Mouse (Mus musculus): ENCODE data around the gene Luc7l2.
A peak's percentile ranks its signal among the peaks of the same experiment; 100 is the strongest.

Luc7l2 gene

DNA sequence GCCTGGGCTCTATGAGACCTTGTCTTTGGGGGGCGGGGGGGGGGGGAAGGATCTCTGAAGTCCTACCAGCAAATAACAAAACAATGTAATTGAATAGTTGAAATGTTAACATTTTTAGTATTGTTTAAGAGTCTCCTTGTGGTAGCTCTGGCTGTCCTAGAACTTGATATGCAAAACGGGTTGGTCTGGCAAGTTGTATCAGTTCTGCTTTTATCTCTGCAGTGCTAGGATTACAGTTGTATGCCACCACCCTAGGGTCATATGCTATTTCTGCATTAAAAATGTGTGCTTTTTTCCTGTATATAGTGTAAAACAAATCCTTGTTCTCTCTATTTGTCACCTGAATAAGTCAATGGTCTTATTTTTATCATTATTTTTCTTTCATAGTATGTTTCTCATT, 25.0 kb downstream of the Luc7l2 start:
- DNase-seq (ENCODE audit: low spot score): no peak

GRCm38 (mm10) chr6:38580112-38580857, 29.2 kb downstream of the Luc7l2 start:
- DNase-seq (ENCODE audit: low spot score): no peak

- DNase-seq (ENCODE audit: low spot score): no peak
Measured at GRCm38 (mm10) chr6:38581711-38582110, 30.6 kb downstream of the Luc7l2 start.

- DNase-seq (ENCODE audit: low spot score): no peak
Measured at GRCm38 (mm10) chr6:38597481-38597880, 46.3 kb downstream of the Luc7l2 start.

GRCm38 (mm10) chr6:38609892-38610291, 58.8 kb downstream of the Luc7l2 start:
- no peak for DNase-seq (ENCODE audit: low spot score)

- DNase-seq (ENCODE audit: low spot score): no peak
Measured at GRCm38 (mm10) chr6:38622406-38622805, 71.3 kb downstream of the Luc7l2 start.

DNA sequence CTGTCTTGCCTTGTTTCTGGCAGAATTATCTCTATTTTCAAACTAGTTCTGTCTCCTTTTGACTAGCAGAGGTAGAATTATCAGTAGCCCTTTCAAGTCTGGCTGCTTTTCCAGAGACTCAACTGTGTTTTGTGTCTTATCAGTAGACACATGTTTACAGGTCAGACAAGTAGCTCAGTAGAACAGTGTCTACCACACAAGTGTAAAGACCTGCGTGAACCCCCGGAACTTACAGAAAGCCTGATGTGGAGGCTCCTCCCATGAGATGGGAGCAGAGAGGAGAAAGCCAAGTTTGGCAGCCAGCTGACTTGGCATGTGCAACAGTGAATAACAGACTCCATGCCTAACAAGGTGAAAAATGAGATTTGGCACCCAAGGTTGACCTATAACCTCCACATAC, 72.3 kb downstream of the Luc7l2 start:
- no peak for DNase-seq (ENCODE audit: low spot score)

- no peak for DNase-seq (ENCODE audit: low spot score)
Measured at GRCm38 (mm10) chr6:38624439-38624838, 73.3 kb downstream of the Luc7l2 start.

DNA sequence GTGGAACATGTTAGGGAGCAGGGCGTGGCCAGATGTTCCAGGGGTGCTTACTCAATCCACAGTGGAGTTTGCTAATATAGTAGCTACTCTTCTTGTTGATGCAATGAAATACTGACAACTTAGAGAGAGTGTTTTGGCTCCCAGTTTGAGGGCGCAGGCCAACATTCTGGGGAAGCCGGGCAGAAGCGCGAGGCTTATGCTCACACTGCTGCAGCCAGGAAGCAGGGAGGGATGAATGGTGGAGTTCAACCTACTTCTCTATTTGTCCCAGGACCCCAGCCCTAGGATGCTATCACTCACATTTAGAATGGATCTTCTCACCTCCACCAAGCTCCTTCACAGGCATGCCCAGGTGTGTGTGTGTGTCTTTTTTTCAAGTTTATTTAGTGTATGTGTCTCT, 75.0 kb downstream of the Luc7l2 start:
- no peak for DNase-seq (ENCODE audit: low spot score)

DNA sequence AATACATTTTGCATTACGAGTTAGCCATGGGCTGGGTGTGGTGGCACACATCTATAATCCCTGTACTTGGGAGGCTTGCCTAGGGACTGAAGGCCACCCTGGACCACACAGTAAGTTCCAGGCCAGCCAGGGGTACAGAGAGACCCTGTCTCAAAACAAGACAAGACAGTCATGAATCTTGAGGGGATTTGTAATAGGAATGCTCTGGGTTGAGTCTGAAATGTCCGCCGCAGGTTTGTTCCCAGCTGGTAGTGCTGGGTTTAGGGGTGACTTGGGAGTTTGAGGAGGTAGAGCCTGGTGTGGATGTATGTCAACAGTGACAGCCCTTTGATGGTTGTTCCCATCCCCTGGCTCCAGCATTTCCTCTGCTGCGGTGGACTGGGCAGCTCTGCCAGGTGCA, 75.9 kb downstream of the Luc7l2 start:
- DNase-seq (ENCODE audit: low spot score): no peak

DNA sequence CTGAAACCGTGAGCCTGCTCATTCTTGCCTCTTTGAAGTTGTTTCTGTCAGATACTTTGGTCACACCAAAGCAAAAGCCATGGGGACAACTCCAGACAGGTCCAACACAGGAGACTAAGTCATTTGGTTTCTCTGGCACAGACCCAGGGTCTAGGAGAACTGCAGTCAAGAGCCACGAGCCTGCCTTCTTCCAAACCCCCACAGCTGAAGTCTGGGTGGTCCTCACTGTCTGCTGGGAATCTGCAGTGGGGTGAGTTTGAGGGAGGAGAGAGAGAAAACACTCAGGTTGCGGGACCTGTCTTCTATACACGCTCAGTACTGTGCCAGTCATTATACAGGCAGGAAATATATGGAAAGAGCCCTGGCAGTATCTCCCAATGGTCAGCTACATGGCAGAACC, 76.4 kb downstream of the Luc7l2 start:
- no peak for DNase-seq (ENCODE audit: low spot score)

- no peak for DNase-seq (ENCODE audit: low spot score)
Measured at GRCm38 (mm10) chr6:38629556-38629955, 78.4 kb downstream of the Luc7l2 start.

GRCm38 (mm10) chr6:38632826-38633225, 81.7 kb downstream of the Luc7l2 start:
- DNase-seq (ENCODE audit: low spot score): no peak

GRCm38 (mm10) chr6:38634461-38634860, 83.3 kb downstream of the Luc7l2 start:
- DNase-seq (ENCODE audit: low spot score): no peak

DNA sequence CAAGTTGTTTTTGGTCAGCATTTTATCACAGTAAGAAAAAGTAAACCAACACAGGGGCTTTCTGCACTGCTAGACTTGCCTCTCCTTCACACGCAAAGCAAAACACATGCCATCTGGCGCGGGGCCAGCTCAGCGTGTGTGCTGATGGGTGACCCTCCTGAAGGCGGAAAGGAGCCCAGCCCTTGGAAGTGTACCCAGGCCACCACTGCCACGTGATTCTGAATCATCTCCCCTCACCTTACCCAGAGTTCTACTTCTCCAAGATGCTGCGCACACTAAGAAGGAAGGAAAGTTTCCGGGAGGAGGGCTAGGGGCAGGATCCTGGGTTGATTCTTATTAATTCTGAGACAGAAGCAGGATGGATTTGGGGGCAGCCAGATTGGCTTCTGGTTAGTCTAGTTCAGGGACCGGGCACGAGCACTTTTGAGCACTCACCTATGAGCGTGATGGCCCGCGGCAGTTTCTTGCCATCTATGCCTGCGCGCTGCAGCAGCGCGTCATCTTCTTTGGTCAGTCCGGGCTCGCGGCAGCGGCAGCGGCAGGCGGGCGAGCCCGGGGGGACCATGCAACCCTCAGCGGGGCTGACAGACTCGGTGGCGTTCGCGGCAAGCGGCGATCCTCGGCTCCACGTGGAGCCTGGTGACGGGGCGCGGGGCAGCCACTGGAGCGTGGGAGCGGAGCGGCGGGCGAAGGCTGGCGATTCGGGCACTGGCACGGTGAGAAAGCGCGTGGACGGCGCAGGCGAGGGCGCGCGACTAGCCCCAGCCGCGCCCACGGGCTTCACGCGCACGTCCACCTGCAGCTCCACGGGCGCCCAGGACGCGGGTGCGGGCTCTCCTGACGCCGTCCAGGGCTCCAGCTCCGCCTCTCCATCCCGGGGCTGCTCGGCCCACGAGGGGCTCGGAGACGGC, 85.1 kb downstream of the Luc7l2 start:
- DNase-seq (ENCODE audit: low spot score): peak; percentile 65

GRCm38 (mm10) chr6:38636852-38637618, 85.9 kb downstream of the Luc7l2 start, which contains the start of gene Klrg2:
Gene Klrg2, minus strand, starts transcription at chr6:38637242.
- peak; percentile 69 for DNase-seq (ENCODE audit: low spot score)

- no peak for DNase-seq (ENCODE audit: low spot score)
Measured at GRCm38 (mm10) chr6:38640401-38640800, 89.3 kb downstream of the Luc7l2 start.

GRCm38 (mm10) chr6:38641228-38641627, 90.1 kb downstream of the Luc7l2 start:
- DNase-seq (ENCODE audit: low spot score): no peak

- DNase-seq (ENCODE audit: low spot score): no peak
Measured at GRCm38 (mm10) chr6:38641645-38642044, 90.5 kb downstream of the Luc7l2 start.

DNA sequence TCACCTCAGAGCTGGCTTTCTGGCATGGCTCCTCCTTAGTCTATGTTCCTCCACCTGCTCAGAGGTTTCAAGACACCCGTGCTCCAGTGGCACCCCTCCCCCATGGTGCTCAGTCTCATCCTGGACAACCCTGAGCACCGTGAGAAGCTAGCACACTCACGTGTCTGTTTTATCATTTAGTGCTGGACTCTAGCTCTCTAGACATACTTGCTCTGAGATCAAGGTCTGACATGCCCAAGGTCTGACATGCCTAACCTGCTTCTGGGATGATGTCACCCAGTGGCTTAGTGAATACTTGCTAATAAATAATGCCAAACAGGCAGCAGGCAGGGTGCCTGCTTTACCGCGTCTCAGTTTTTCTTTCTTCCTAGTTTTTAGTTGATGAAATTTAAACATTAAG, 91.5 kb downstream of the Luc7l2 start:
- DNase-seq (ENCODE audit: low spot score): no peak

DNA sequence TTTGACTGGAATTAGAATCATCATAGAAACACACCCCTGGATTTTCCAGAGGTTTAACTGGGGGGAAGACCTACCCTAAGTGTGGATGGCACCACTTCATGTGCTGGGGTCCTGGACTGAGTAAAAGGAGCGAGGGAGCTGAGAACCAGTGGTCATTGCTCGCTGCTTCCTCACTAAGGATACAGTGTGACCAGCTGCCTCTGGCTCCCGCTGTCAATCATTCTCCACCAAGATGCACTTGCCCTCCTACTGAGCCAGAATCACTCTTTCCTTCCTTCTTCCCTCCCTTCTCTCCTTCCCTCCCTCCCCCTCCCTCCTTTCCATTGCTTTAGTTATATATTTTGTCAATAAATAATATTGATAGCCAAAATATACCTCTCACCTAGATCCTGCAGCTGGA, 91.9 kb downstream of the Luc7l2 start:
- DNase-seq (ENCODE audit: low spot score): no peak

GRCm38 (mm10) chr6:38649545-38649944, 98.4 kb downstream of the Luc7l2 start:
- peak; percentile 29 for DNase-seq (ENCODE audit: low spot score)
